Mouse (Mus musculus): ENCODE measurements around the gene Ttc13. TPM values are rescaled to one million over a fixed set of nuclear protein-coding genes. Genes with fewer than 3 reads are reported as not detected.

Gene Ttc13
- 10 to 100 TPM; 14.1 to 20.5 (median 18.3) TPM for total RNA-seq (2022)

DNA sequence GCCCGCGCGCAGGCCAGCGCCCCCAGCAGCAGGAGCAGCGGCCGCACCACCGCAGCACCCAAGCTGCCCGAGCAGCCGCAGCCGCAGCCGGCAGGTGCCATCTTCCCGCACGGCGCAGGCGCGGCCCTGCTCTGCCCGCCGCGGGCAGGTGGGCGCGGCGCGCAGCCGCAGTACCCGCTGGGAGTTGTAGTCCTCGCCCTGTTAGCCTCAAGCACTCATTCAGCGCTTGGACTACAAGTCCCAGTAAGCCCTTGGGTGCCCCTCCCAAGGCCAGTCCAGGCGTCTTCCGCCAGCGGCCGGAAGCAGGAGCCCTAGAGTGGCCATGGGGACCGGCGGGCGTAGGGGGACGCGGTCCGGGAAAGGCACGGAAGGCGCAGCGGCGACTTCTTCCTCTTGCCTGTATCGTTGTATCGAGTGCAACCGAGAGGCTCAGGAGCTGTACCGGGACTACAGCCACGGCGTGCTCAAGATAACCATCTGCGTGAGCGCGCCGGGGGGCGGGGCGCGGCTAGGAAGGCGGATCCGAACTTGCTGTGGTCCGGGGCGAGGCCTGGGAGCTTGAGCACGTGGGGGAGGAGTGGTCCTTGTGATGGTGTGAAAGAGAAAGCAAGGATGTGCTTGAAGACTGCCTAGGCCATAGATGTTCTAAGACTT lies at the start of gene Ttc13, which contains the start of gene Arv1:
Gene Ttc13, minus strand, starts transcription at position 122 of the 654 bp plus-strand sequence.
Gene Arv1, plus strand, starts transcription at position 278 of the 654 bp plus-strand sequence.
- peak; percentile 93 to 94 for DNase-seq (ENCODE audit: low spot score in 2 of 2)

DNA sequence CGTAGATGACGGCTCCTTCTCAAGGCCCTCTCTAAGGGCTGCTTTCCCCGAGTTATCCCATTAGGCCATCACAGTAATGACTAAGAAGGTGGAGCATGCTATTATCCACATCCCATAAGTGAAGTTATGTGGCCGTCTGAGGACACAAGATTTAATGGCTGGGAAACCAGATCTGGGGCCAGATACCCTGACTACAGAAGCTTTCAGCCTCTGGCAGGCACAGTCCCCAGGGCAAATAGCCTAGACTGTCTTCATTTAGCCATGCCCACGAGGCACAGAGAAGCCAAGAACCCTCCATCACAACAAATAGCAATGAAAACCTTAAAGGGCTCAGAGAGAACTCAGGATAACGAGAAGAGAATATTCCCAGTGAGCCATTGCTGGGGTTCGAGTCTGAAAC lies 41.3 kb upstream of the Ttc13 start:
- no peak for DNase-seq (ENCODE audit: low spot score in 2 of 2)

DNA sequence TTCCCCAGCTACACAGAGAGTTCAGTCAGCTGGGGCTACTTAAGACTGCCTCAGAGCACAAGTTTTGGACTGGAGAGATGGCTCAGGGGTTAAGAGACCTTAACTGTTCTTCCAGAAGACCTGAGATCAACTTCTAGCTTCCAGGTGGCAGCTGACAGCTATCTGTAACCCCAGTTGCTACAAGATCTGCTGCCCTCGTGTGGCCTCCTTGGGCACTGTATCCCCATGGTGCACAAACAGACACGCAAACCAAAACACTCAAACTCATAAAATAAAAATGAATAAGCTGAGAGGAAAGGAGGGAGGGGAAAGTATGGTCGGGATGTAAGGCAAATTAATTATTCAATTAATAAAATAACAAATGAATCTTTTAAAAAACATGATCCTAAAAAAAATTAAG lies 36.8 kb upstream of the Ttc13 start:
- DNase-seq (ENCODE audit: low spot score in 2 of 2): no peak

GRCm38 (mm10) chr8:124756601-124757000 lies 34.8 kb upstream of the Ttc13 start:
- DNase-seq (ENCODE audit: low spot score in 2 of 2): no peak

- no peak for DNase-seq (ENCODE audit: low spot score in 2 of 2)
Observed at GRCm38 (mm10) chr8:124756153-124756552, 34.4 kb upstream of the Ttc13 start.

- no peak for DNase-seq (ENCODE audit: low spot score in 2 of 2)
Observed at GRCm38 (mm10) chr8:124755481-124755880, 33.7 kb upstream of the Ttc13 start.

DNA sequence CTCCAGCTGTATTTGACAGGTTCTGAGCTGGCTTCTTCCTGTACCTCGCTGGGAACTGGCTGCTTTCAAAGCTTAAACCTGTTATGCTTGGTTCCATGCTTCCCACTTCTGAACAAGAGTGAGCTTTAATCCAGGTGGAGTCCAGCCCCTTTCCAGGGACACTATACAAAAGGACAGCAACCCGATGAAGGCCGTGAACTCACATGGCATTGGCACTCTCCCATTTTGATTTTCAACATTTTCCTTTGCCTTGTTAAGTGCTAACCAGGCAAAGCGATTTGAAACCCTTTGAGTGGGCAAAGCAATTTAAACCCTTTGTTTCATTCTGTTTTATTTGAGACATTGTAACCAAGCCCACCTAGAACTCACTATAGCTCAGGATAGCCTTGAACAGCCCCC lies 33.0 kb upstream of the Ttc13 start:
- DNase-seq (ENCODE audit: low spot score in 2 of 2): no peak

DNA sequence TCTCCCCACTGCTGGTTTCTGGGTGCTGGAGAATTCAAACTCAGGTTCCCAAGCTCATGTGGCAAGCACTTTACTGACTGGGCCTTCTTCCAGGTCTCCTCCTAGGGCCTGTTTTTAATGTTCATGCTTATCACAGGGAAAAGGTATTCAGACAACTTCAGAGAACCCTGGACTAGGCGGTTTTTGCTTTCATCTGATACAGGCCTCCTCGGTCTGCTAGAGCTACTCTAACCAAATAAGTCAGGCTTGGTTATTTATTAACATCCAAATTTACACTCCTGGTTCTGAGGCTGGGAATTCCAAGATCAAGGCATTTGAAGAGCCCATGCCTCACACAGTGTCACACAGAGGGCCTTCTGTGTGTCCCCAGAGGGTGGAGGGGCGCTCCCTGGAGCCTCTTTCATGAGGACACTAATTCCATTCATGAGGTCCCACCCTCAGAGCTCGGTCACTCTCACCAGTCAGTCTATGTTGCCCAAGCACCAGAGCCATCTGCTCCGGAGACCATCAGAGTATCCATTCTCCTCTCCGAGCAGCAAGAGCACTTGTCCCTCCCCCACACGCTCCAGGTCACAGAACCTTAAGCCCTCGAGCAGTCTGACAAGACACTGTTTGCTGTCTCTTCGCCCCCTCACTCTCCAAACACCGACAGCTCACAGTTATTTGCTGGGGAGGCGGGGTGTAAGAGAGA lies 32.5 kb upstream of the Ttc13 start:
- DNase-seq (ENCODE audit: low spot score in 2 of 2): no peak

DNA sequence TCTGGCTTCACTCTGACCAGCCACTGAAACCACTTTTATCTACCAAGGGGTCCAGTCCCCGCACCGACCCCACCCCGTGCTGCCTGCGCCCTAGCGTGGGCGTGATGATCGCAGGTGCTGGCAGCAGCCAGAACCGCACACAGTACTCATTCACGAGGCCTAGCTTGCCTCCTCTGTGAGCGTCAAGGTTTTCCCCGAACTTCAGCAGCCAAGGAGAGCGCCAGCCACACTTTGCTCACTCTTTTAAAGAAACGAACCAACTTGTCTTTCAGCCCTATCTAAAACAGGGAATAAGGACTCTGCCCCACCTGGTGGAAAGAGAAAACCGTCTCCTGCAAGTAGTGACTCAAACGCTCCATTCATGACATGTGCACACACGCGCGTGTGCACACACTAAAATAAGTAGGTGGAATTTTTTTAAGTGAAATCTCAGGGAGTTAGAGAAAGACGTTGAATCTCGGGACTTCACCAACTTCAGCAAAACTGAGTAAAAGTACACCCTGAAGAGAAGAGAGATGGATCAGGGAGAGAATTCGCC lies 30.6 kb upstream of the Ttc13 start:
- DNase-seq (ENCODE audit: low spot score in 2 of 2): no peak

GRCm38 (mm10) chr8:124751709-124752173 lies 30.0 kb upstream of the Ttc13 start, which contains the start of gene Fam89a:
Gene Fam89a (minus strand): TSS chr8:124751832.
- no peak for DNase-seq (ENCODE audit: low spot score in 2 of 2)

DNA sequence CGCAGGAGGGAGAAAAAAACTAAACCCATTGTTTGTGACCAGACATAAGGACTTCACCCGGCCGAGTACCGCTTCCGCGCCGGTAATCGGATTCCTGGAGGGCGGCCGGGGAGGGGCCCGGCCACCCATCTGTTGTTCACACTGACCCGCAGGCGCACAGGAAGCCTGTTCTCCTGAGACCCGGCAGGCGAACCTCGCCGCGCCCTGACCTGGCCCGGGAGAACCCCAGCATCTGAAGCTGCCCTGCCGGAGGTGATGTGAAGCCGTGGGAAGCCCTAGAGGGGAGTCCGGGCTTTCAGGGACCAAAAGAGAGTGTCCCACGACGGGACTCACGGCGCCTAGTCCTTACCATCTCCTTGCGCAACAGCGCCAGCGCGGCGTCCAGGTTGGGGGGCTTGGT lies 29.4 kb upstream of the Ttc13 start:
- DNase-seq (ENCODE audit: low spot score in 2 of 2): no peak

DNA sequence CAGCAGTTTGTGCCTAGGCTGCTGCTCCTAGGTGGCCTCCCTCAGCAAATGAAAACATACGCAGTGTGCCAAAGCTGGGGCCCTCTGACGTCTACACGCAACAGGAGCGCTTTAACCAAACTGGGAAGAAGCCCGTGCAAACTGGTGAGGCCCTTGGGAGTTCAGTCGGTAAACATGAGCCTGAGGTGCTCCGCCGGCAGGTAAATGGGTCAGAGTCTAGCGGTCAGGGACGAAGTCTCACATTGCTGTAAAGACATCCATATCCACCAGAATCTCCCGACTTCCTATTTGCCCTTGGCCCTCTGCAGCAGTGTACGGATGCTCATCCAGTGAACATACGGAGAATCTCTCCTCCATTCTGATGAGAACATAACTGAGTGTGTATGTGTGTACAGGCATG lies 24.9 kb upstream of the Ttc13 start:
- DNase-seq (ENCODE audit: low spot score in 2 of 2): no peak

GRCm38 (mm10) chr8:124739268-124739667 lies 17.5 kb upstream of the Ttc13 start:
- DNase-seq (ENCODE audit: low spot score in 2 of 2): no peak

DNA sequence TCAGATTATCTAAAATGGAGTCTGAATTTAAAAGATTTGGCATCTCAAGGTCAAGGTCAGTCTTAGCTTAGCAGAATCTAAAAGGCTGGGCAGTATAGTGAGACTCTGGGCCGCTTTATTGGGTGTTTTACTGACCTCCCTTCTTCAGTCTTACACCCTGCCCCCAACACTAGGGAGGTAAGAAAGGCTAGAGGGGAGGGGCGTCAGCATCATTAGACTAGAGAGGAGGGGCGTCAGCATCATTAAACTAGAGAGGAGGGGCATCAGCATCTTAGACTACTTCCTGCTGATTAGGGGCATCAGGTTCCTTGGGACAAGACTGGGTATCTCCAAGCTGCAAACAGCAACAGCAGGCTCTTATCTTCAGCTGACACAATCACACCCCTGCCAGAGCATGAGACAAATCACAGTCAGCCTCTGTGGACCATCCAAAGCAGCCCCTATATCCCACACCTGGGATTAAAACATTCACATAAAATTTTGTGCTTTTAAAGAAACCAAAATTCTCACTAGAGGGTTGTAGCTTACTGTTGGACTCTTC lies 13.7 kb upstream of the Ttc13 start:
- DNase-seq (ENCODE audit: low spot score in 2 of 2): no peak

DNA sequence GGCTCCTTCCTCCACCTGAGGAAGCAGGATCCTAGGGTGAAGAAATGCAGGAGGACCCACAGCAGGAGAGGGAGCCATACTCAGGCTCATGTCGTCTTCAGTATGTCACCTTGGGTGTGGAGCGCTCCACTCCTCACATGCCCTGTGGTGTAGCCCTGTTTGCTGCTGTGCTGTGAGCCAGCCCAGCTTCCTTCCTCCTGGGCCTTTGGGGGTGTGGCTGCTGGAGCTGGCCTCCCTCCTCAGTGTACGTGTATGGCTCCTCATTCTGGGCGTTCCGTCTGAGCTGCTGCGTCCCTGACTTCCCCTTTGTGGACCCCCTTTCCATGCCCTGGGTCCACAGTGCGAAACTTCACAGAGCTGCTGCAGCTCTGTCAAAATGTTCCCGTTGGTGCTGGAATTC lies 11.0 kb upstream of the Ttc13 start:
- no peak for DNase-seq (ENCODE audit: low spot score in 2 of 2)

- no peak for DNase-seq (ENCODE audit: low spot score in 2 of 2)
Observed at GRCm38 (mm10) chr8:124724301-124724700, 2.5 kb upstream of the Ttc13 start.

DNA sequence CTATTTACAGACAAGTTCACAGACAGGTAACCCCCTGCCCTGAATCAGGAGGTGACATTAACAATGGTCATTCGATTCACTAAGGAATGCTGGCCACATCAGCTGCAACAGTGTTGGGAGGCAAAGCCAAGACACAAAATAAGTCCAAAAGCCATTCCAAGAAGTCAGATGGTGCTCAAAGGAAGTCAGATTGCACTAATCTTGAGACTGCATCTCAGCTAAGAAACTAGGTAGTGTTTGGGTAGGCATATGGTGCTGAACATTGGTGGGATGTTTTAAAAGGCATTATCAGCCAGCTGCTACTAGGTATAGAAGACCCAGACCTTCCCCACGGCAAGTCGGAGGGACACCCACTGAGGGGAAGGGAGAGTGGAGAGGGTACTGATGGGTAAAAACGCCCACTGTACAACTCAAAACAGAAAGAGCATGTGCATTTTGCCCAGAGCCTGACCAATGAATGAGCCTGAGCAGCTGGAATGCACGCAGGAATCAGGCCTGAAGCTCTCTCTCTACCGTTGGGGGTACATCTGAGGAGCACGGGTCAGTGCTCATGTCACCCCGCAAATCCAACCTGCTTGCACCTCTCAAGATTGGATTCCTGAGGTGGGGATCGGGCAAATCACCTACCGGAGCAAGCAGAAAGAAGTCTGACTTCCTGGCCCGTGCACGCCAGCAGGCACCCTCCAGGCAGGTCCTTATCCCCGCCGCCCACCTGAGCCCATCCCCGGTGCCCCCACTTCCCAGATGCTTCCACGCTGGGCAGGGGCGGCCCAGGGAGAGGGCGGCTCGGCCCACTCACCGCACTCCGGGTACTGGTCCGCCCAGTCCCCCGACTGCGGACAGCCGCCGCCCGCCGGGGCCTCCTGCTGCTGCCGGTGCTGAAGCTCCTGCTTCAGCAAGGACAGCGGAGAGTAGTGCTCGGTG lies 583 bp downstream of the Ttc13 start:
- peak; percentile 15 to 19 for DNase-seq (ENCODE audit: low spot score in 2 of 2)

DNA sequence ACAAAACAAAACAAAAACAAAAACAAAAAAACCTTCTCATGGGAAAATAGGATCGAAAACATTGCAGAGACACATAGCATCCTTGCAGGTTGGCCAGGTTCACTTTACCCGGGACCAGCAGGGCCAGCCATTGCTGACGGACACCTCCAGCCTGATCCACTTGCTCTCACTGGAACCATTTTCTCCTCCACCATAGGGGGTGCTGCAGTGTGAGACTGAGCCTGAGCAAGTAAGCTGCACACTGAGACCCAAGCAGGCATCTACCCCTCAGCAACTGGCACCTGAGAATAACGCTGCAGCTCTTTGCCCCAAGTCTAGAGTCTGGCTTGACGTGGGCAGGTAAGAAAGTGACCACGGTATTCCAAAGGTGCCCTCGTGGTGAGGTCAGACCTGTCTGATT lies 1.6 kb downstream of the Ttc13 start:
- no peak for DNase-seq (ENCODE audit: low spot score in 2 of 2)

DNA sequence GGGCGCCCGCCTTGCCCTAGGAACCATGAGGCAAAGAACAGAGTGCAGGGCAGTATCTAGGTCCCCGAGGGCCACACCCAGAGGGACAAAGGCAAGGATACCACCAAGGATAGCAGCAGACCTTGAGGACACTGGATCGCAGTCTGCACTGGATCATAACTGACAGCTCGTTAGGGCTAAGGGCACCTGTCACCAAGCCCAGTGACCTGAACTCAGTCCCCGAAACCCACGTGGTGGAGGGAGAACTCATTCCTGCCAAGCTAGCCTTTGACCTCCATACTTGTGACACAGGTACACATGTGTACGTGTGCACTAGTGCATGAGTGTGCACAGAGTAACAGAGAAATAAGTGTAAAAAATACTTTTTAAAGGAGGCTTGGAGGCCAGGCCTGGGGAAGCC lies 6.0 kb downstream of the Ttc13 start:
- DNase-seq (ENCODE audit: low spot score in 2 of 2): no peak

DNA sequence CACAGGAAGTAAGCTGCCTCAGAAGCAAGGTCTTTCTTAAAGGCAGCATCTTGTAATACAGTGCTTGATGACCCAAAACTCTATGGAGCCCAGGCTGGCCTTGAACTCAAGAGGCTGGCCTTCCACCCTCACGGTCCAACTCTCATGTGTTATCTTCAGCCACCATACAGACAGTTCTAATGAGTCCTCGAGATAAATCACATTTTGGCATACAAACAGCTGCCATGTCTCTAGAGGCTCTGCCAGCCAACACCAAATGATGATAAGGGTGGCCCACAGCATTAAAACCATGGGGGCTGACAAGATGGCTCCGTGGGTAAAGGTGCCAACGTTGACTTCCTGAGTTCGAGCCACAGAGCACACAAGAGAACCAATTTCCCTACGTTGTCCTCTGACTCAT lies 8.6 kb downstream of the Ttc13 start:
- DNase-seq (ENCODE audit: low spot score in 2 of 2): no peak

GRCm38 (mm10) chr8:124705823-124706222 lies 16.0 kb downstream of the Ttc13 start:
- DNase-seq (ENCODE audit: low spot score in 2 of 2): no peak
